Mouse (Mus musculus) kidney, postnatal 0 days (tissue): ENCODE data around the gene Hpcal1. TPM values are rescaled to one million over a fixed set of nuclear protein-coding genes. Genes with fewer than 3 reads are reported as not detected.

Source experiments
- ATAC-seq: fragments of 200-750 bp; cut with Nextera tagmentation; replicated peaks from 2 replicates; pipeline ENCODE4 v1.8.0; 2017; ENCODE audit warnings: low read depth, moderate number of reproducible peaks, moderate TSS enrichment, moderate library complexity; ENCODE audit not compliant: low FRiP score
- DNase-seq: peaks from one replicate; pipeline ENCODE4 v3.0.0-alpha.2; 2016; ENCODE audit warnings: low spot score
- H3K27ac ChIP-seq: fragments of 300-500 bp; sonication (generic); 2 replicates; pipeline ENCODE4 v1.5.1; 2014; ENCODE audit warnings: mild to moderate bottlenecking
- H3K27me3 ChIP-seq: fragments of 300-500 bp; sonication (generic); 2 replicates; pipeline ENCODE4 v1.6.1; 2014; ENCODE audit warnings: low read length, mixed read lengths; ENCODE audit not compliant: insufficient read depth
- H3K36me3 ChIP-seq: fragments of 300-500 bp; sonication (generic); 2 replicates; pipeline ENCODE4 v1.6.1; 2014; ENCODE audit warnings: low read length, mixed read lengths; ENCODE audit not compliant: insufficient read depth
- H3K4me1 ChIP-seq: fragments of 300-500 bp; sonication (generic); replicated peaks from 2 replicates; pipeline ENCODE4 v1.6.1; 2014; ENCODE audit warnings: antibody characterized with exemption, low read length, mixed read lengths; ENCODE audit not compliant: insufficient read depth
- H3K4me2 ChIP-seq: fragments of 300-500 bp; sonication (generic); 2 replicates; pipeline ENCODE4 v1.6.1; 2014; ENCODE audit warnings: mild to moderate bottlenecking, low read length, moderate library complexity, mixed read lengths
- H3K4me3 ChIP-seq: fragments of 300-500 bp; sonication (generic); replicated peaks from 2 replicates; pipeline ENCODE4 v1.5.1; 2014; ENCODE audit warnings: low read depth, low read length
- H3K9ac ChIP-seq: fragments of 300-500 bp; sonication (generic); 2 replicates; pipeline ENCODE4 v1.6.1; 2014; ENCODE audit warnings: low read depth, low read length
- H3K9me3 ChIP-seq: fragments of 300-500 bp; sonication (generic); replicated peaks from 2 replicates; pipeline ENCODE4 v1.6.1; 2016; ENCODE audit warnings: low read length, inconsistent platforms, mixed read lengths
- CTCF ChIP-seq: IDR thresholded peaks from 2 replicates; pipeline ENCODE4 v1.5.1; 2016; ENCODE audit warnings: antibody characterized with exemption, low read depth, mild to moderate bottlenecking, moderate library complexity
- WGBS: fragments of 180-500 bp; shearing (Covaris S2); extraction: QIAGEN DNeasy Blood & Tissue Kit; methylation state at CpG from one replicate; pipeline ENCODE4 v1.1.7; 2014; 5-methylcytosine and 5-hydroxymethylcytosine counted together
- polyA plus RNA-seq: library from polyadenylated mRNA; unstranded; fragments of >200 nt; fragmentation: Nextera tagmentation; extraction: Ambion mirVana; gene quantifications from 2 replicates; pipeline ENCODE4 v1.2.1, GENCODE M21; 2015

The Hpcal1 gene
- polyA plus RNA-seq, 1 experiment from 2014 or later: 70.6 TPM

DNA sequence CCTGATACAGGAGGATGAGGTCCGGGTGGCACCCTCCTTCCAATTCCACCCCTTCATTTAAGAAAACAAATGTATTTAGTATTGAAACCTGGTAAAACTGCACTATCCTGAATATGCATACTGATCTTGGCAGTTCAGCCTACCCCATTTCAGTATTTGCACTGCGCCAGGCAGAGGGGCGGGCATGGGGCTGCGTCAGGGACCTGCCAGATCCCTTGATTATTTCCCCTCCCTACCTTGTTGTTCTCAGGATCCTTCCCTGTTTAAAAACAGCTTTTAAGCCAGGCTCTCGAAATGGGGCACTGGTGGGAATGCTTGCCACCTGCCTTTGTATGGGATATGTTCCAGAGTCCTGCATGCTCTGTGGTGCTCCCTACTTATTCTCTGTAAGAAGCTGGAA lies 1.7 kb downstream of the Hpcal1 start:
- H3K4me3 ChIP-seq: peak overlapping the region; percentile 83
- no peaks in the 10 kb centered on the region for H3K27me3 ChIP-seq
- H3K9ac ChIP-seq: peak overlapping the region; percentile 81
- WGBS: 33% methylated on average over 5 of the region's 5 CpGs
- no peak for DNase-seq
- H3K4me1 ChIP-seq: peaks cover 28% of the 10 kb centered on the region
- ATAC-seq: no peak
- H3K36me3 ChIP-seq: no peaks in the 10 kb centered on the region
- peak overlapping the region; percentile 94 for H3K4me2 ChIP-seq
- no peak overlapping the region for H3K27ac ChIP-seq
- TF ChIP-seq CTCF: no peak
- no peaks in the 10 kb centered on the region for H3K9me3 ChIP-seq

- WGBS: 57% methylated on average over 4 of the region's 4 CpGs
- no peaks in the 10 kb centered on the region for H3K27me3 ChIP-seq
- H3K36me3 ChIP-seq: no peaks in the 10 kb centered on the region
- no peak overlapping the region for H3K4me3 ChIP-seq
- DNase-seq (no peak), ATAC-seq (no peak)
- H3K9ac ChIP-seq: no peak overlapping the region
- H3K4me1 ChIP-seq: peaks cover 28% of the 10 kb centered on the region
- H3K4me2 ChIP-seq: peak overlapping the region; percentile 94
- no peak for TF ChIP-seq CTCF
- H3K27ac ChIP-seq: no peak overlapping the region
- H3K9me3 ChIP-seq: no peaks in the 10 kb centered on the region
Measured at GRCm38 (mm10) chr12:17692953-17693352, 2.3 kb downstream of the Hpcal1 start.

- H3K27ac ChIP-seq: no peak overlapping the region
- H3K27me3 ChIP-seq: no peaks in the 10 kb centered on the region
- no peaks in the 10 kb centered on the region for H3K9me3 ChIP-seq
- peaks cover 28% of the 10 kb centered on the region for H3K4me1 ChIP-seq
- H3K4me2 ChIP-seq: no peak overlapping the region
- DNase-seq: no peak
- no peak overlapping the region for H3K4me3 ChIP-seq
- no peak for ATAC-seq
- H3K9ac ChIP-seq: no peak overlapping the region
- no peaks in the 10 kb centered on the region for H3K36me3 ChIP-seq
- 52% methylated on average over 1 of the region's 1 CpGs for WGBS
- no peak for TF ChIP-seq CTCF
Measured at GRCm38 (mm10) chr12:17694589-17695115, 4.0 kb downstream of the Hpcal1 start.

DNA sequence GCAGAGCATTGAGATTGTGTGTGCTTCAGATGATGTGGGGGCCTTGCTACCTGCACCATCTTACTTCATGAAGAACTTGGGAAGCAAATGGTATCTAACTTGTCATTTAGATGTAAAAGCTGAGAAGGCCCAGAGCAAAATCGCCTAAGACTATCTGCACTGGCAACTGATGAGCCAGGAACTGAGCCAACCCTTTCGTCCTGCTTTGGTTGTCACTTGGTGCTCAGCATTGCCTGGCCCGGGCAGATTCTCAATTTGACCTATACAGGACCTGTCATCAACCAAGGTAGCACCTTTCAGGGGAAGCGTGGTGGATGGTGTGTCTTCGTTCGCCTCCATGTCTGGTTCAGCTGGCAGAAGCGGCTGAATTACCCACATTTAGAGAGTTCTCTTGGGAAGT lies 5.7 kb downstream of the Hpcal1 start:
- Histone ChIP-seq H3K27me3 (no peaks in the 10 kb centered on the region), H3K4me1 (peaks cover 34% of the 10 kb centered on the region), H3K9ac (no peak overlapping the region), H3K9me3 (no peaks in the 10 kb centered on the region), H3K4me2 (no peak overlapping the region), H3K4me3 (no peak overlapping the region), H3K27ac (no peak overlapping the region), H3K36me3 (no peaks in the 10 kb centered on the region)
- TF ChIP-seq CTCF: no peak
- no peak for ATAC-seq
- 89% methylated on average over 7 of the region's 7 CpGs for WGBS
- DNase-seq: no peak

DNA sequence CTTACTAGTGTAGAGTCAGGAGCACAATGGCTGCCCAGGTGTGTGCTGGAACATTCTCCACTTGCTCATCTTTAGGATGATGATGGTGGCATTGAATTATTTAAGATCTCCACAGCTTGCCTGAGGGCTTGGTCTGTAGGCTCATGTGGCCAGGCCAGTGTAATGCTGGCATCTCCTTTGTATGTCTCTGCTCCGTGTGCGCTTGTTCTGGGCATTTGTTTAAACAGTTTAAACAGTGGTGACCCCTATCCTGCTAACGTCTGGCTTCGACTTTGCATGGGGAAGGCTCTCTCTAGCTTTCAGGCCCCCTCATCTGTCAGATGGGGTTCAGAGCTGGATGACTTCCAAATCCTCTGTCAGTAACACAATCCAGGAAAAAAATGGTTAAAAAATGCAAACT lies 8.3 kb downstream of the Hpcal1 start:
- DNase-seq: no peak
- no peaks in the 10 kb centered on the region for H3K36me3 ChIP-seq
- no peak for ATAC-seq
- TF ChIP-seq CTCF: no peak
- H3K4me3 ChIP-seq: no peak overlapping the region
- H3K27ac ChIP-seq: no peak overlapping the region
- 68% methylated on average over 4 of the region's 4 CpGs for WGBS
- no peaks in the 10 kb centered on the region for H3K27me3 ChIP-seq
- peaks cover 29% of the 10 kb centered on the region for H3K4me1 ChIP-seq
- no peaks in the 10 kb centered on the region for H3K9me3 ChIP-seq
- H3K9ac ChIP-seq: no peak overlapping the region
- H3K4me2 ChIP-seq: no peak overlapping the region

- H3K36me3 ChIP-seq: no peaks in the 10 kb centered on the region
- no peak for ATAC-seq
- no peak for TF ChIP-seq CTCF
- no peak overlapping the region for H3K9ac ChIP-seq
- H3K27ac ChIP-seq: no peak overlapping the region
- no peaks in the 10 kb centered on the region for H3K27me3 ChIP-seq
- H3K4me2 ChIP-seq: no peak overlapping the region
- H3K9me3 ChIP-seq: no peaks in the 10 kb centered on the region
- peaks cover 24% of the 10 kb centered on the region; the same call in 1 of the 2 replicates for H3K4me1 ChIP-seq
- no peak for DNase-seq
- no peak overlapping the region for H3K4me3 ChIP-seq
- 73% methylated on average over 1 of the region's 1 CpGs for WGBS
Measured at GRCm38 (mm10) chr12:17699480-17699879, 8.8 kb downstream of the Hpcal1 start.

GRCm38 (mm10) chr12:17701131-17701720 lies 10.6 kb downstream of the Hpcal1 start:
- Histone ChIP-seq H3K27me3 (no peaks in the 10 kb centered on the region), H3K27ac (peak overlapping the region; percentile 70; the same call in 1 of the 2 replicates), H3K36me3 (no peaks in the 10 kb centered on the region), H3K9me3 (no peaks in the 10 kb centered on the region), H3K4me3 (no peak overlapping the region), H3K4me1 (peaks cover 16% of the 10 kb centered on the region; the same call in 1 of the 2 replicates), H3K9ac (no peak overlapping the region), H3K4me2 (no peak overlapping the region)
- DNase-seq (no peak), ATAC-seq (no peak)
- TF ChIP-seq CTCF: no peak
- WGBS: 68% methylated on average over 5 of the region's 5 CpGs
